Comparison of ENCODE assay signal across 7 mouse cellular contexts in the genomic region with DNA sequence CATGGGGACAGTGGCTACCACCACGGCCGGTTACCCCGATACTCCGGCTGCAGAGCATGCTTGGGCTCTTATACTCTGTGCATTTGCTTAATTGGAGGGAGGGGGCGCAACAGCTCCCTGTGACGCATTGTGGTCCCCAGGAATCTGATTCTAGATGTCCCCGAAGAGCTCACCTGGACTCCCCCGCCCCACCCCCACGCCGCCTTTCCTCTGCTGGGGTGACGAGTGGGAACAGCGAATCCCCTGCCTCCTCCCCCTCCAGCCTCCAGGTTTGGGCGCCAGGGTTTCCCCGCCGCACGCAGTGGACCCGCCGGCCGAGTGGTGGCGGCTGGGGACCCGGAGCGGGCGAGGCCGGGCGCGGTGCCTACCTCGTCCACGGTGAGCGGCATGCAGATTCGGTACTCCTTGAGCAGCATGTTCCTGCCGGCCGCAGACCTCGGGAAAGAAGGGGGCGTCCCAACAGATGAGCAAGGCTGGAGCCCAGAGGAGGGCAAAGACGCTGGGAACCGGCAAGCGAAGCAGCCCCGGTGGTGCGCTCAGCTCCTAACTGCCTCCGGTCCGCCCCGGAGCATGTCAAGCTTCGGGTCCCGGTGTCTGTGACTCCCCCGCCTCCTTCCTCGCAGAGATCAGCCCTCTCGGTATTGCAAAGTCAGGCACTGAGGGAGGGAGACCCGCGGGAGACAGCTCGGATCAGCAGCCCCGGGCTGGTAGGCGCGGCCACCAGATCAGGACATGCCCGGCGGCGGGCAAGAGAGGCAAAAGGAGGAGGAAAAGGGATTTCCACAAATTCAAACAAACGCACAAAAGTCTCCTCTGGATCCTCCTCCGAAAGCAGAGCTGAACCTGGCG. TPM values are rescaled to one million over a fixed set of nuclear protein-coding genes. Genes with fewer than 3 reads are reported as not detected.
DNase-seq lines count a peak whose midpoint lies in the region; ATAC-seq lines count a peak whose summit lies in the region.

No protein-coding gene starts in this region.

- no peaks in the 10 kb centered on the region for H3K27me3 ChIP-seq in embryonic facial prominence, embryonic 15.5 days
- no peaks in the 10 kb centered on the region for H3K27me3 ChIP-seq in kidney, embryonic 14.5 days (ENCODE audit: control insufficient read depth, insufficient read depth, low read length)
- no peaks in the 10 kb centered on the region for H3K27me3 ChIP-seq in limb, embryonic 15.5 days
- no peaks in the 10 kb centered on the region for H3K27me3 ChIP-seq in midbrain, embryonic 16.5 days (ENCODE audit: control insufficient read depth, insufficient read depth, low read depth, low read length)

- H3K36me3 ChIP-seq in embryonic facial prominence, embryonic 15.5 days = no peaks in the 10 kb centered on the region
- no peaks in the 10 kb centered on the region for H3K36me3 ChIP-seq in kidney, embryonic 14.5 days (ENCODE audit: control insufficient read depth, insufficient read depth, low read length)
- no peaks in the 10 kb centered on the region for H3K36me3 ChIP-seq in limb, embryonic 15.5 days
- H3K36me3 ChIP-seq in midbrain, embryonic 16.5 days (ENCODE audit: control insufficient read depth, insufficient read depth, low read length) = no peaks in the 10 kb centered on the region

- H3K4me3 ChIP-seq in embryonic facial prominence, embryonic 15.5 days (replicated peaks) = peak overlapping the region; percentile 83
- peak overlapping the region; percentile 86 for H3K4me3 ChIP-seq in kidney, embryonic 14.5 days (ENCODE audit: low read length)
- H3K4me3 ChIP-seq in limb, embryonic 15.5 days = peak overlapping the region; percentile 82
- H3K4me3 ChIP-seq in midbrain, embryonic 16.5 days (ENCODE audit: low read depth, low read length) = peak overlapping the region; percentile 90

- peak; percentile 69 for DNase-seq in adrenal gland, postnatal 25 days
- peak; percentile 50 to 65 for DNase-seq in heart, adult 9 months (ENCODE audit: low spot score in 2 of 2)
- DNase-seq in spleen, postnatal 36 days (ENCODE audit: low spot score in 2 of 2) = peak; percentile 59 to 64

- peaks cover 26% of the 10 kb centered on the region for H3K4me1 ChIP-seq in embryonic facial prominence, embryonic 15.5 days
- peaks cover 14% of the 10 kb centered on the region for H3K4me1 ChIP-seq in kidney, embryonic 14.5 days (ENCODE audit: control insufficient read depth, insufficient read depth, low read length)
- H3K4me1 ChIP-seq in limb, embryonic 15.5 days = peaks cover 27% of the 10 kb centered on the region
- peaks cover 17% of the 10 kb centered on the region for H3K4me1 ChIP-seq in midbrain, embryonic 16.5 days (ENCODE audit: control insufficient read depth, insufficient read depth, low read length)

- ATAC-seq in embryonic facial prominence, embryonic 15.5 days (ENCODE audit: insufficient number of reproducible peaks, low FRiP score, low TSS enrichment, low read depth) = peak; percentile 31; the same call in 1 of the 2 replicates
- peak; percentile 41 for ATAC-seq in kidney, embryonic 14.5 days (ENCODE audit: low FRiP score, low TSS enrichment)
- ATAC-seq in limb, embryonic 15.5 days (ENCODE audit: insufficient number of reproducible peaks, low FRiP score, low TSS enrichment, low read depth) = peak; percentile 16; the same call in 1 of the 2 replicates
- peak; percentile 68 for ATAC-seq in midbrain, embryonic 16.5 days

- WGBS in embryonic facial prominence, embryonic 15.5 days = under 1% methylated on average over 59 of the region's 59 CpGs
- WGBS in kidney, embryonic 14.5 days = under 1% methylated on average over 59 of the region's 59 CpGs
- under 1% methylated on average over 59 of the region's 59 CpGs for WGBS in limb, embryonic 15.5 days
- WGBS in midbrain, embryonic 16.5 days = under 1% methylated on average over 57 of the region's 59 CpGs

- H3K27ac ChIP-seq in embryonic facial prominence, embryonic 15.5 days (replicated peaks) = peak overlapping the region; percentile 98
- H3K27ac ChIP-seq in kidney, embryonic 14.5 days (ENCODE audit: low read depth, low read length) = peak overlapping the region; percentile 91
- H3K27ac ChIP-seq in limb, embryonic 15.5 days = peak overlapping the region; percentile 96
- H3K27ac ChIP-seq in midbrain, embryonic 16.5 days (ENCODE audit: low read length) = peak overlapping the region; percentile 91

- H3K4me2 ChIP-seq in embryonic facial prominence, embryonic 15.5 days (replicated peaks) = peak overlapping the region; percentile 86
- H3K4me2 ChIP-seq in kidney, embryonic 14.5 days (replicated peaks; ENCODE audit: low read depth, low read length) = peak overlapping the region; percentile 89
- H3K4me2 ChIP-seq in limb, embryonic 15.5 days = peak overlapping the region; percentile 78
- H3K4me2 ChIP-seq in midbrain, embryonic 16.5 days (ENCODE audit: low read length) = peak overlapping the region; percentile 82

- no peaks in the 10 kb centered on the region for H3K9me3 ChIP-seq in embryonic facial prominence, embryonic 15.5 days (replicated peaks)
- H3K9me3 ChIP-seq in kidney, embryonic 14.5 days (ENCODE audit: control insufficient read depth, low read length) = no peaks in the 10 kb centered on the region
- H3K9me3 ChIP-seq in limb, embryonic 15.5 days = no peaks in the 10 kb centered on the region
- H3K9me3 ChIP-seq in midbrain, embryonic 16.5 days (replicated peaks; ENCODE audit: control insufficient read depth, low read length, poor library complexity, severe bottlenecking) = no peaks in the 10 kb centered on the region

- peak overlapping the region; percentile 83 for H3K9ac ChIP-seq in embryonic facial prominence, embryonic 15.5 days
- H3K9ac ChIP-seq in kidney, embryonic 14.5 days (ENCODE audit: low read depth, low read length) = peak overlapping the region; percentile 84
- H3K9ac ChIP-seq in limb, embryonic 15.5 days = peak overlapping the region; percentile 87
- H3K9ac ChIP-seq in midbrain, embryonic 16.5 days (ENCODE audit: low read depth, low read length) = peak overlapping the region; percentile 87

RNA-seq across cellular contexts. Expression of a gene that starts 0.8 kb away (rescaled TPM):
- total RNA-seq in adrenal gland, postnatal 25 days (2021) = 14.8 and 20.4 TPM in 2 replicates
- 20.6 and 22.0 TPM in 2 replicates for polyA plus RNA-seq in embryonic facial prominence, embryonic 15.5 days (2015; fragmentation: Nextera tagmentation; extraction: Ambion mirVana)
- polyA plus RNA-seq in kidney, embryonic 14.5 days (2014; fragmentation: Nextera tagmentation; extraction: Ambion mirVana) = 15.2 and 19.4 TPM in 2 replicates
- 22.7 and 25.2 TPM in 2 replicates for polyA plus RNA-seq in limb, embryonic 15.5 days (2015; fragmentation: Nextera tagmentation; extraction: Ambion mirVana)
- polyA plus RNA-seq in midbrain, embryonic 16.5 days (2015; fragmentation: Nextera tagmentation; extraction: Ambion mirVana) = 44.8 and 48.0 TPM in 2 replicates

RNA-seq across cellular contexts. Expression of a gene that starts 9.5 kb away (rescaled TPM):
- 98.8 and 106 TPM in 2 replicates for total RNA-seq in adrenal gland, postnatal 25 days (2021)
- 153 and 161 TPM in 2 replicates for polyA plus RNA-seq in embryonic facial prominence, embryonic 15.5 days (2015; fragmentation: Nextera tagmentation; extraction: Ambion mirVana)
- polyA plus RNA-seq in kidney, embryonic 14.5 days (2014; fragmentation: Nextera tagmentation; extraction: Ambion mirVana) = 170 and 201 TPM in 2 replicates
- 157 and 165 TPM in 2 replicates for polyA plus RNA-seq in limb, embryonic 15.5 days (2015; fragmentation: Nextera tagmentation; extraction: Ambion mirVana)
- 155 and 156 TPM in 2 replicates for polyA plus RNA-seq in midbrain, embryonic 16.5 days (2015; fragmentation: Nextera tagmentation; extraction: Ambion mirVana)

Comparison
In these comparisons a context has a peak if more than half of its experiments do, and no peak if none do; other contexts are left out.
1. Peak in every context shown above with its lines: DNase-seq, ATAC-seq, H3K4me3 ChIP-seq and H3K27ac ChIP-seq.
2. ATAC-seq: peak in every context shown above with its lines; median percentile 68 in midbrain, embryonic 16.5 days; 41 in kidney, embryonic 14.5 days; 31 in embryonic facial prominence, embryonic 15.5 days; 16 in limb, embryonic 15.5 days.